Mouse (Mus musculus): Measurements from ENCODE around the gene Ina. TPM values are rescaled to one million over a fixed set of nuclear protein-coding genes. Genes with fewer than 3 reads are reported as not detected.

The Ina gene
- total and polyA plus RNA-seq, 3 experiments: not detected

DNA sequence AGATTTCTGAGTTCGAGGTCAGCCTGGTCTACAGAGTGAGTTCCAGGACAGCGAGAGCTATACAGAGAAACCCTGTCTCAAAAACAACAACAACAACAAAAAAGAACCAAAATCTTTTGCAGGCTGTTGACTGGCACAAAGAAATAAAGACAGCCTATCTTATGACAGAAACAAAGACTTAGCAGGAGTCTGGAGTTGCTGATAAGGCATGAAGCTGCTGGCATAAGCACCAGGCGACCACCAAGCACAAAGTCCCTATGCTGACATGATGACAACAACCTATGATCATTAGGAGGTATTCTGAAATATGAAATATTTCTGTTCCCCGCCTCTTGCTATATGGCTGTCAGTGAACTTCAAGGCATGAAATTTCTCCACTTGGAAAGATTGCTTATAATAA, 15.5 kb upstream of the Ina start (continued):
- TF ChIP-seq JUND (IDR thresholded peaks at IDR 0.05; ENCODE audit: low read depth, low read length): no peak
- TF ChIP-seq MXI1 (IDR thresholded peaks at IDR 0.05; ENCODE audit: low read depth, low read length): 0 out of 2 replicates have a peak, but pooled peaks have one; percentile 14
- TF ChIP-seq POLR2AphosphoS5 (IDR thresholded peaks at IDR 0.05; ENCODE audit: borderline replicate concordance, low read depth, low read length): no peak
- TF ChIP-seq ELF1 (IDR thresholded peaks at IDR 0.05; ENCODE audit: low read depth, low read length): no peak
- peak; percentile 63; the same call in 1 of the 2 replicates for TF ChIP-seq TAL1 (IDR thresholded peaks at IDR 0.05; ENCODE audit: low read length)
- peak; percentile 37; the same call in 1 of the 2 replicates for TF ChIP-seq BHLHE40 (IDR thresholded peaks at IDR 0.05; ENCODE audit: borderline replicate concordance, low read depth, low read length)
- TF ChIP-seq EP300 (IDR thresholded peaks at IDR 0.05; ENCODE audit: low read depth in 1 of 2, low read length in 2 of 2): peak; percentile 88 to 91
- TF ChIP-seq ZNF384 (IDR thresholded peaks at IDR 0.05; ENCODE audit: low read depth, low read length): 0 out of 2 replicates have a peak, but pooled peaks have one; percentile 15
- no peak for TF ChIP-seq MYC (IDR thresholded peaks at IDR 0.05; ENCODE audit: low read depth, low read length)
- TF ChIP-seq POLR2A (IDR thresholded peaks at IDR 0.05; ENCODE audit: control insufficient read depth in 1 of 2, insufficient read depth in 1 of 2, low read depth in 1 of 2, low read length in 2 of 2, poor library complexity in 1 of 2): no peak
- TF ChIP-seq HCFC1 (IDR thresholded peaks at IDR 0.05; ENCODE audit: low read depth, low read length): no peak
- TF ChIP-seq GATA1 (IDR thresholded peaks at IDR 0.05; ENCODE audit: low read depth, low read length): peak; percentile 90
- TF ChIP-seq NELFE (IDR thresholded peaks at IDR 0.05; ENCODE audit: low read depth, low read length): no peak
- 0 out of 2 replicates have a peak, but pooled peaks have one; percentile 35 for TF ChIP-seq ZMIZ1 (IDR thresholded peaks at IDR 0.05; ENCODE audit: low read depth, low read length)
- no peak for TF ChIP-seq E2F4 (IDR thresholded peaks at IDR 0.05; ENCODE audit: borderline replicate concordance, low read depth, low read length)
- no peak for TF ChIP-seq SMC3 (IDR thresholded peaks at IDR 0.05; ENCODE audit: low read depth, low read length)
- TF ChIP-seq CHD2 (IDR thresholded peaks at IDR 0.05; ENCODE audit: low read length): no peak
- peak; percentile 93 for TF ChIP-seq TCF12 (IDR thresholded peaks at IDR 0.05; ENCODE audit: low read depth, low read length)
- 0 out of 2 replicates have a peak, but pooled peaks have one; percentile 15 for TF ChIP-seq TBP (IDR thresholded peaks at IDR 0.05; ENCODE audit: low read depth, low read length)

DNA sequence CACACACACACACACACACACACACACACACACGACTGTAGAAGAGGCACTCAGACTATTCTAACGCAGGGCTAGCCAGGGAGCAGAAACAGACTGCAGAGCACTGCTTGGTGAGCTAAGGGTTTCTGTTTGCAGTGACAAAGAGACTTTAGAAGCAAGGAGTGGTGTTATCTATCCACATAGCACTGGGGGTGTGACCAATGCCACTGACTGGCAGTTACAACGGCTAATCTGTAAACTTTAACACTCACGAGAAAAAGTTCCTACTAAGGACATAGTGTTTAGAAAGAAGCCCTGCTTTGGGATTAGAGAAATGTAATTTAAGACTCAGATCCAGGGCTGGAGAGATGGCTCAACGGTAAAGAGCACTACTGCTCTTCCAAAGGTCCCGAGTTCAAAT, 14.7 kb upstream of the Ina start:
- peak overlapping the region; percentile 49 for H3K9ac ChIP-seq (ENCODE audit: control insufficient read depth, low read depth, low read length, poor library complexity, severe bottlenecking)
- peaks cover 17 to 35% of the 10 kb centered on the region in 2 experiments for H3K4me1 ChIP-seq (ENCODE audit: control insufficient read depth in 1 of 2, insufficient read depth in 2 of 2, low read length in 2 of 2)
- peaks cover 0 to 28% of the 10 kb centered on the region in 2 experiments; a peak in 2 of 4 replicates for H3K36me3 ChIP-seq (ENCODE audit: control insufficient read depth in 1 of 2, insufficient read depth in 2 of 2, low read length in 2 of 2)
- peak overlapping the region; percentile 80 for H3K27ac ChIP-seq (ENCODE audit: control insufficient read depth, low read depth, low read length)
- H3K4me3 ChIP-seq (ENCODE audit: control insufficient read depth in 1 of 2, insufficient read depth in 1 of 2, low read depth in 2 of 2, low read length in 2 of 2): peak overlapping the region; percentile 6 to 47
- no peaks in the 10 kb centered on the region for H3K79me2 ChIP-seq (ENCODE audit: control insufficient read depth, insufficient read depth, low read length, poor library complexity)
- peak; percentile 65; the same call in 1 of the 2 replicates for TF ChIP-seq ZMIZ1 (IDR thresholded peaks at IDR 0.05; ENCODE audit: low read depth, low read length)
- TF ChIP-seq ZKSCAN1 (IDR thresholded peaks at IDR 0.05; ENCODE audit: low read depth, low read length): peak; percentile 98
- TF ChIP-seq RCOR1 (IDR thresholded peaks at IDR 0.05; ENCODE audit: low read depth, low read length): peak; percentile 55
- peak; percentile 65 for TF ChIP-seq SIN3A (IDR thresholded peaks at IDR 0.05; ENCODE audit: low read length)
- TF ChIP-seq MYB (IDR thresholded peaks at IDR 0.05; ENCODE audit: low read depth, low read length): peak; percentile 96
- TF ChIP-seq TAL1 (IDR thresholded peaks at IDR 0.05; ENCODE audit: low read length): peak; percentile 5; the same call in 1 of the 2 replicates
- no peak for TF ChIP-seq MXI1 (IDR thresholded peaks at IDR 0.05; ENCODE audit: low read depth, low read length)
- TF ChIP-seq MAX (IDR thresholded peaks at IDR 0.05; ENCODE audit: low read length): no peak
- peak; percentile 92; the same call in 1 of the 2 replicates for TF ChIP-seq TBP (IDR thresholded peaks at IDR 0.05; ENCODE audit: low read depth, low read length)
- peak in 1 of 2 experiments; percentile 70; a peak in 2 of 4 replicates for TF ChIP-seq POLR2A (IDR thresholded peaks at IDR 0.05; ENCODE audit: control insufficient read depth in 1 of 2, insufficient read depth in 1 of 2, low read depth in 1 of 2, low read length in 2 of 2, poor library complexity in 1 of 2)
- peak; percentile 33; the same call in 1 of the 2 replicates for TF ChIP-seq POLR2AphosphoS2 (IDR thresholded peaks at IDR 0.05; ENCODE audit: low read length)
- TF ChIP-seq ETS1 (IDR thresholded peaks at IDR 0.05; ENCODE audit: low read depth, low read length): peak; percentile 72
- TF ChIP-seq NRF1 (IDR thresholded peaks at IDR 0.05; ENCODE audit: insufficient read depth, low read depth, low read length, poor library complexity, severe bottlenecking): no peak
- no peak for TF ChIP-seq MAZ (IDR thresholded peaks at IDR 0.05; ENCODE audit: low read depth, low read length)
- TF ChIP-seq ZNF384 (IDR thresholded peaks at IDR 0.05; ENCODE audit: low read depth, low read length): no peak
- no peak for TF ChIP-seq ZC3H11A (IDR thresholded peaks at IDR 0.05; ENCODE audit: low read depth, low read length)
- peak; percentile 84 to 93 for TF ChIP-seq EP300 (IDR thresholded peaks at IDR 0.05; ENCODE audit: low read depth in 1 of 2, low read length in 2 of 2)
- TF ChIP-seq GATA1 (IDR thresholded peaks at IDR 0.05; ENCODE audit: low read depth, low read length): peak; percentile 95
- peak; percentile 79 for TF ChIP-seq TCF12 (IDR thresholded peaks at IDR 0.05; ENCODE audit: low read depth, low read length)
- TF ChIP-seq MYC (IDR thresholded peaks at IDR 0.05; ENCODE audit: low read depth, low read length): peak; percentile 54; the same call in 1 of the 2 replicates
- no peak for TF ChIP-seq MAFK (IDR thresholded peaks at IDR 0.05; ENCODE audit: borderline replicate concordance, low read depth, low read length)
- TF ChIP-seq SMC3 (IDR thresholded peaks at IDR 0.05; ENCODE audit: low read depth, low read length): no peak
- no peaks in the 10 kb centered on the region for H3K9me3 ChIP-seq (replicated peaks; ENCODE audit: insufficient read depth, low read length)
- no peaks in the 10 kb centered on the region for H3K27me3 ChIP-seq (ENCODE audit: control insufficient read depth in 1 of 2, insufficient read depth in 2 of 2, low read length in 2 of 2)
- DNase-seq (ENCODE audit: low read depth, low spot score): peak; percentile 93

Measured in MEL (cell line).